Mouse (Mus musculus): ENCODE results near the gene Hcn1. TPM values are rescaled to one million over a fixed set of nuclear protein-coding genes. Genes with fewer than 3 reads are reported as not detected.

The Hcn1 gene
- total RNA-seq, 2 experiments from 2014 or later: 39.1 to 39.8 TPM

GRCm38 (mm10) chr13:117676418-117676817 is 74.3 kb downstream of the Hcn1 start:
- intact Hi-C loops (cut with DNase I): no loop called here
- peak in 1 of 2 experiments; percentile 18 for DNase-seq (ENCODE audit: low spot score in 2 of 2)

- intact Hi-C loops (cut with DNase I): no loop called here
- DNase-seq (ENCODE audit: low spot score in 2 of 2): peak; percentile 21 to 75
Observed at GRCm38 (mm10) chr13:117687670-117688069, 85.5 kb downstream of the Hcn1 start.

- no peak for DNase-seq (ENCODE audit: low spot score in 2 of 2)
- intact Hi-C loops (cut with DNase I): no loop called here
Observed at GRCm38 (mm10) chr13:117694729-117695332, 92.7 kb downstream of the Hcn1 start.

- intact Hi-C loops (cut with DNase I): loop anchor here (5.0 kb wide), 1 partner anchor 103 kb away; the partner anchor contains the start of gene Hcn1
- DNase-seq (ENCODE audit: low spot score in 2 of 2): no peak
Observed at GRCm38 (mm10) chr13:117705573-117705972, 103.5 kb downstream of the Hcn1 start.

GRCm38 (mm10) chr13:117705997-117706396 is 103.9 kb downstream of the Hcn1 start:
- intact Hi-C loops (cut with DNase I): loop anchor here (5.0 kb wide), 1 partner anchor 104 kb away; the partner anchor contains the start of gene Hcn1

GRCm38 (mm10) chr13:117706496-117706895 is 104.4 kb downstream of the Hcn1 start:
- intact Hi-C loops (cut with DNase I): loop anchor here (5.0 kb wide), 1 partner anchor 104 kb away; the partner anchor contains the start of gene Hcn1

More at GRCm38 (mm10) chr13:117705997-117706396, 103.9 kb downstream of the Hcn1 start:
- DNase-seq (ENCODE audit: low spot score in 2 of 2): no peak

GRCm38 (mm10) chr13:117706986-117707738 is 105.0 kb downstream of the Hcn1 start:
- DNase-seq (ENCODE audit: low spot score in 2 of 2): peak; percentile 14 to 84
- intact Hi-C loops (cut with DNase I): loop anchor here (5.0 kb wide), 1 partner anchor 105 kb away; the partner anchor contains the start of gene Hcn1

More at GRCm38 (mm10) chr13:117706496-117706895, 104.4 kb downstream of the Hcn1 start:
- DNase-seq (ENCODE audit: low spot score in 2 of 2): no peak

GRCm38 (mm10) chr13:117710811-117711210 is 108.7 kb downstream of the Hcn1 start:
- DNase-seq (ENCODE audit: low spot score in 2 of 2): peak in 1 of 2 experiments; percentile 28
- intact Hi-C loops (cut with DNase I): no loop called here

GRCm38 (mm10) chr13:117722090-117722489 is 120.0 kb downstream of the Hcn1 start:
- DNase-seq (ENCODE audit: low spot score in 2 of 2): peak in 1 of 2 experiments; percentile 12
- intact Hi-C loops (cut with DNase I): no loop called here

GRCm38 (mm10) chr13:117724083-117724482 is 122.0 kb downstream of the Hcn1 start:
- intact Hi-C loops (cut with DNase I): no loop called here
- no peak for DNase-seq (ENCODE audit: low spot score in 2 of 2)

GRCm38 (mm10) chr13:117728393-117728792 is 126.3 kb downstream of the Hcn1 start:
- intact Hi-C loops (cut with DNase I): no loop called here
- no peak for DNase-seq (ENCODE audit: low spot score in 2 of 2)

- intact Hi-C loops (cut with DNase I): no loop called here
- no peak for DNase-seq (ENCODE audit: low spot score in 2 of 2)
Observed at GRCm38 (mm10) chr13:117732738-117733137, 130.6 kb downstream of the Hcn1 start.

- DNase-seq (ENCODE audit: low spot score in 2 of 2): no peak
- intact Hi-C loops (cut with DNase I): no loop called here
Observed at GRCm38 (mm10) chr13:117744451-117744850, 142.3 kb downstream of the Hcn1 start.

- intact Hi-C loops (cut with DNase I): no loop called here
- DNase-seq (ENCODE audit: low spot score in 2 of 2): no peak
Observed at GRCm38 (mm10) chr13:117745173-117745572, 143.1 kb downstream of the Hcn1 start.

GRCm38 (mm10) chr13:117765487-117765886 is 163.4 kb downstream of the Hcn1 start:
- DNase-seq (ENCODE audit: low spot score in 2 of 2): peak; percentile 9 to 59
- intact Hi-C loops (cut with DNase I): no loop called here

GRCm38 (mm10) chr13:117785376-117785775 is 183.3 kb downstream of the Hcn1 start:
- intact Hi-C loops (cut with DNase I): no loop called here
- peak in 1 of 2 experiments; percentile 12 for DNase-seq (ENCODE audit: low spot score in 2 of 2)

GRCm38 (mm10) chr13:117792861-117793260 is 190.7 kb downstream of the Hcn1 start:
- intact Hi-C loops (cut with DNase I): no loop called here

GRCm38 (mm10) chr13:117801061-117801460 is 198.9 kb downstream of the Hcn1 start:
- no peak for DNase-seq (ENCODE audit: low spot score in 2 of 2)
- intact Hi-C loops (cut with DNase I): loop anchor here (5.0 kb wide), 1 partner anchor 199 kb away; the partner anchor contains the start of gene Hcn1

More at GRCm38 (mm10) chr13:117792861-117793260, 190.7 kb downstream of the Hcn1 start:
- no peak for DNase-seq (ENCODE audit: low spot score in 2 of 2)

GRCm38 (mm10) chr13:117827628-117828027 is 225.5 kb downstream of the Hcn1 start:
- intact Hi-C loops (cut with DNase I): no loop called here
- DNase-seq (ENCODE audit: low spot score in 2 of 2): no peak

GRCm38 (mm10) chr13:117836658-117837057 is 234.5 kb downstream of the Hcn1 start:
- intact Hi-C loops (cut with DNase I): no loop called here

More at GRCm38 (mm10) chr13:117836658-117837057, 234.5 kb downstream of the Hcn1 start:
- no peak for DNase-seq (ENCODE audit: low spot score in 2 of 2)

Data from left cerebral cortex, postnatal 25 days (tissue).